In the genomic region with DNA sequence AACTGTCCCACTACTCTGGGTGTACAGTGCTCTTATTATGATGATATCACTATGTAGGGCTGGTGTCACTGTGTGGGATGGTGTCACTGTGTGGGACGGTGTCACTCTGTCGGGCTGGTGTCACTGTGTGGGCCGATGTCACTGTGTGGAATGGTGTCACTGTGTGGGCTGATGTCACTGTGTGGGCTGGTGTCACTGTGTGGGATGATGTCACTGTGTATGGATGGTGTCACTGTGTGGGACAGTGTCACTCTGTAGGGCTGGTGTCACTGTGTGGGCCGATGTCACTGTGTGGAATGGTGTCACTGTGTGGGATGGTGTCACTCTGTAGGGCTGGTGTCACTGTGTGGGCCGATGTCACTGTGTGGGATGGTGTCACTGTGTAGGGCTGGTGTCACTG, we compare ENCODE assay signal across 23 mouse cellular contexts. TPM values are rescaled to one million over a fixed set of nuclear protein-coding genes. Genes with fewer than 3 reads are reported as not detected.
A peak's percentile ranks its signal among the peaks of the same experiment; 100 is the strongest.
DNase-seq lines count a peak whose midpoint lies in the region; ATAC-seq and TF ChIP-seq lines count a peak whose summit lies in the region.
"Had no signal": no experiment of that assay in that cellular context is flagged by ENCODE, and none has a peak within 500 bp of the region (broad histone marks: within the 10 kb centered on the region; RNA-seq: fewer than 3 reads in every experiment).

No protein-coding gene starts in this region.

- H3K9ac ChIP-seq in MEL (ENCODE audit: control insufficient read depth, low read depth, low read length, poor library complexity, severe bottlenecking) = no peak overlapping the region
- H3K9ac ChIP-seq: embryonic facial prominence, embryonic 12.5 days; forebrain, embryonic 13.5 days; forebrain, embryonic 15.5 days; forebrain, postnatal 0 days had no signal

- H3K79me2 ChIP-seq in MEL (ENCODE audit: control insufficient read depth, insufficient read depth, low read length, poor library complexity) = no peaks in the 10 kb centered on the region

- no peak overlapping the region for H3K27ac ChIP-seq in MEL (ENCODE audit: control insufficient read depth, low read depth, low read length)
- H3K27ac ChIP-seq: embryonic facial prominence, embryonic 10.5 days; embryonic facial prominence, embryonic 12.5 days; forebrain, embryonic 13.5 days; forebrain, embryonic 15.5 days had no signal

- peak overlapping the region; percentile 72 for H3K4me3 ChIP-seq in megakaryocyte, embryonic 14.5 days (replicated peaks)
- H3K4me3 ChIP-seq in MEL (ENCODE audit: control insufficient read depth in 1 of 2, insufficient read depth in 1 of 2, low read depth in 2 of 2, low read length in 2 of 2) = no peak overlapping the region
- H3K4me3 ChIP-seq: embryonic facial prominence, embryonic 10.5 days; embryonic facial prominence, embryonic 12.5 days; erythroblast, embryonic 14.5 days; forebrain, embryonic 13.5 days; forebrain, embryonic 15.5 days had no signal

- no peak for TF ChIP-seq EP300 in MEL (IDR thresholded peaks at IDR 0.05; ENCODE audit: low read depth in 1 of 2, low read length in 2 of 2)

- DNase-seq in MEL (ENCODE audit: low read depth, low spot score) = no peak
- DNase-seq in urinary bladder, postnatal 36 days (ENCODE audit: low spot score in 2 of 2) = no peak
- no peak for DNase-seq in urinary bladder, postnatal 10 days (ENCODE audit: low spot score)
- DNase-seq: adrenal gland, adult 2 months; adrenal gland, postnatal 10 days; adrenal gland, postnatal 25 days; B cell, adult 2 months; cerebellum, adult 11 months; cerebellum, adult 18-20 months; cerebellum, adult 9-10 months; cerebellum, postnatal 10 days; cerebellum, postnatal 25 days; forebrain, postnatal 0 days had no signal

- no peak for TF ChIP-seq POLR2A in MEL (IDR thresholded peaks at IDR 0.05; ENCODE audit: control insufficient read depth in 1 of 2, insufficient read depth in 1 of 2, low read depth in 1 of 2, low read length in 2 of 2, poor library complexity in 1 of 2)

- peaks cover 31% of the 10 kb centered on the region for H3K9me3 ChIP-seq in megakaryocyte, embryonic 14.5 days
- H3K9me3 ChIP-seq in MEL (replicated peaks; ENCODE audit: insufficient read depth, low read length) = no peaks in the 10 kb centered on the region
- H3K9me3 ChIP-seq: embryonic facial prominence, embryonic 10.5 days; embryonic facial prominence, embryonic 12.5 days; forebrain, embryonic 15.5 days had no signal

- peaks cover 16% of the 10 kb centered on the region for H3K4me1 ChIP-seq in megakaryocyte, embryonic 14.5 days
- no peaks in the 10 kb centered on the region for H3K4me1 ChIP-seq in MEL (ENCODE audit: control insufficient read depth in 1 of 2, insufficient read depth in 2 of 2, low read length in 2 of 2)
- H3K4me1 ChIP-seq: embryonic facial prominence, embryonic 10.5 days; embryonic facial prominence, embryonic 12.5 days; forebrain, embryonic 13.5 days; forebrain, embryonic 15.5 days had no signal

- H3K36me3 ChIP-seq in megakaryocyte, embryonic 14.5 days (replicated peaks; ENCODE audit: low read length) = no peaks in the 10 kb centered on the region
- no peaks in the 10 kb centered on the region for H3K36me3 ChIP-seq in MEL (ENCODE audit: control insufficient read depth in 1 of 2, insufficient read depth in 2 of 2, low read length in 2 of 2)
- H3K36me3 ChIP-seq: embryonic facial prominence, embryonic 12.5 days; forebrain, embryonic 15.5 days; G1E had no signal

- TF ChIP-seq RAD21 in MEL (IDR thresholded peaks at IDR 0.05; ENCODE audit: low read depth, low read length) = no peak

- H3K27me3 ChIP-seq in megakaryocyte, embryonic 14.5 days (replicated peaks) = peaks cover 21% of the 10 kb centered on the region
- H3K27me3 ChIP-seq in MEL (ENCODE audit: control insufficient read depth in 1 of 2, insufficient read depth in 2 of 2, low read length in 2 of 2) = no peaks in the 10 kb centered on the region
- H3K27me3 ChIP-seq: embryonic facial prominence, embryonic 12.5 days; forebrain, embryonic 13.5 days; forebrain, embryonic 15.5 days had no signal

- no peak for TF ChIP-seq CTCF in MEL (IDR thresholded peaks at IDR 0.05 in 2 of 3, conservative IDR thresholded peaks at IDR 0.05 in 1 of 3; ENCODE audit: control insufficient read depth in 1 of 3, insufficient read depth in 1 of 3, low read depth in 2 of 3, low read length in 3 of 3, poor library complexity in 1 of 3, severe bottlenecking in 1 of 3)

- ATAC-seq in megakaryocyte, adult 5-6 weeks (ENCODE audit: poor library complexity, severe bottlenecking) = no peak
- 0 out of 2 replicates have a peak, but pooled peaks have one; percentile 14 for ATAC-seq in erythroid progenitor cell, adult 5-6 weeks (replicated peaks; ENCODE audit: low FRiP score, poor library complexity, severe bottlenecking)
- ATAC-seq: CD4-positive, CD25-positive, alpha-beta regulatory T cell, adult 4 months; forebrain, embryonic 13.5 days; forebrain, embryonic 15.5 days; forebrain, postnatal 0 days had no signal

TF ChIP-seq in MEL, 35 proteins besides CTCF, POLR2A, EP300 and RAD21:
- TF ChIP-seq GATA1 (IDR thresholded peaks at IDR 0.05; ENCODE audit: low read depth, low read length) = no peak
- 0 out of 2 replicates have a peak, but pooled peaks have one; percentile 80 for TF ChIP-seq POLR2AphosphoS5 (IDR thresholded peaks at IDR 0.05; ENCODE audit: borderline replicate concordance, low read depth, low read length)

RNA-seq across cellular contexts. Expression of a gene that starts 10.5 kb away (rescaled TPM):
- polyA plus RNA-seq in megakaryocyte, embryonic 14.5 days (2012; ENCODE audit: insufficient read depth, low replicate concordance) = 15.3 and 78.1 TPM in 2 replicates
- total RNA-seq in megakaryocyte, adult 5-6 weeks (2015) = 194 and 201 TPM in 2 replicates
- 227 and 275 TPM in 2 replicates for total RNA-seq in megakaryocyte, adult 5-6 weeks (2017)
- 206 and 211 TPM in 2 replicates for total RNA-seq in MEL (2012; rRNA removed)
- 100 to 1,000 TPM in 1 of 2 experiments, not detected in 1; 267 TPM for polyA plus RNA-seq in MEL (2012; ENCODE audit: insufficient read depth in 1 of 2, insufficient read length in 2 of 2, low read depth in 1 of 2, low replicate concordance in 2 of 2, missing spikeins in 1 of 2)
- 94.1 and 105 TPM in 2 replicates for total RNA-seq in erythroid progenitor cell, adult 5-6 weeks (2015; ENCODE audit: low replicate concordance)
- 94.0 and 125 TPM in 2 replicates for total RNA-seq in erythroid progenitor cell, adult 5-6 weeks (2017; ENCODE audit: low replicate concordance)

RNA-seq across cellular contexts. Expression of a gene that starts 37.6 kb away (rescaled TPM):
- polyA plus RNA-seq in megakaryocyte, embryonic 14.5 days (2012; ENCODE audit: insufficient read depth, low replicate concordance) = 27.2 and 43.7 TPM in 2 replicates
- total RNA-seq in megakaryocyte, adult 5-6 weeks (2015) = 11.4 and 14.9 TPM in 2 replicates
- total RNA-seq in megakaryocyte, adult 5-6 weeks (2017) = 12.2 and 13.2 TPM in 2 replicates
- 27.9 and 32.9 TPM in 2 replicates for total RNA-seq in MEL (2012; rRNA removed)
- polyA plus RNA-seq in MEL (2012; ENCODE audit: insufficient read depth in 1 of 2, insufficient read length in 2 of 2, low read depth in 1 of 2, low replicate concordance in 2 of 2, missing spikeins in 1 of 2) = 10 to 100 TPM in 1 of 2 experiments, not detected in 1; 29.8 TPM
- 5.0 and 10.5 TPM in 2 replicates for total RNA-seq in erythroid progenitor cell, adult 5-6 weeks (2015; ENCODE audit: low replicate concordance)
- 7.9 and 13.1 TPM in 2 replicates for total RNA-seq in erythroid progenitor cell, adult 5-6 weeks (2017; ENCODE audit: low replicate concordance)

RNA-seq across cellular contexts. Expression of a gene that starts 44.4 kb away (rescaled TPM):
- polyA plus RNA-seq in megakaryocyte, embryonic 14.5 days (2012; ENCODE audit: insufficient read depth, low replicate concordance) = 66.2 and 73.5 TPM in 2 replicates
- total RNA-seq in megakaryocyte, adult 5-6 weeks (2015) = 29.5 and 42.3 TPM in 2 replicates
- total RNA-seq in megakaryocyte, adult 5-6 weeks (2017) = 19.7 and 23.9 TPM in 2 replicates
- 9.3 and 11.4 TPM in 2 replicates for total RNA-seq in MEL (2012; rRNA removed)
- polyA plus RNA-seq in MEL (2012; ENCODE audit: insufficient read depth in 1 of 2, insufficient read length in 2 of 2, low read depth in 1 of 2, low replicate concordance in 2 of 2, missing spikeins in 1 of 2) = 10 to 100 TPM in 1 of 2 experiments, not detected in 1; 37.1 TPM
- total RNA-seq in erythroid progenitor cell, adult 5-6 weeks (2015; ENCODE audit: low replicate concordance) = 7.2 and 14.3 TPM in 2 replicates
- 2.7 and 3.8 TPM in 2 replicates for total RNA-seq in erythroid progenitor cell, adult 5-6 weeks (2017; ENCODE audit: low replicate concordance)
